Mouse (Mus musculus): ENCODE results near the gene Nudt6. TPM values are rescaled to one million over a fixed set of nuclear protein-coding genes. Genes with fewer than 3 reads are reported as not detected.

Nudt6 gene
- total and polyA plus RNA-seq, 3 experiments = 6.0 to 9.1 TPM; not detected in 1

- no peak for DNase-seq (ENCODE audit: low read depth, low spot score)
- no peak overlapping the region for H3K27ac ChIP-seq (ENCODE audit: control insufficient read depth, low read depth, low read length)
- H3K27me3 ChIP-seq (ENCODE audit: control insufficient read depth in 1 of 2, insufficient read depth in 2 of 2, low read length in 2 of 2) = no peaks in the 10 kb centered on the region
- H3K9me3 ChIP-seq (replicated peaks; ENCODE audit: insufficient read depth, low read length) = no peaks in the 10 kb centered on the region
- no peak overlapping the region for H3K4me3 ChIP-seq (ENCODE audit: control insufficient read depth in 1 of 2, insufficient read depth in 1 of 2, low read depth in 2 of 2, low read length in 2 of 2)
- TF ChIP-seq MYC (IDR thresholded peaks at IDR 0.05; ENCODE audit: low read depth, low read length) (no peak), SMC3 (IDR thresholded peaks at IDR 0.05; ENCODE audit: low read depth, low read length) (no peak), CTCF (IDR thresholded peaks at IDR 0.05 in 2 of 3, conservative IDR thresholded peaks at IDR 0.05 in 1 of 3; ENCODE audit: control insufficient read depth in 1 of 3, insufficient read depth in 1 of 3, low read depth in 2 of 3, low read length in 3 of 3, poor library complexity in 1 of 3, severe bottlenecking in 1 of 3) (no peak), ZC3H11A (IDR thresholded peaks at IDR 0.05; ENCODE audit: low read depth, low read length) (no peak), MEF2A (IDR thresholded peaks at IDR 0.05; ENCODE audit: extremely low read depth, insufficient replicate concordance, low read depth, low read length, poor library complexity, severe bottlenecking) (no peak), USF1 (IDR thresholded peaks at IDR 0.05; ENCODE audit: low read depth, low read length) (no peak), USF2 (IDR thresholded peaks at IDR 0.05; ENCODE audit: borderline replicate concordance in 1 of 2, insufficient read depth in 1 of 2, low read depth in 1 of 2, low read length in 2 of 2) (no peak), TAL1 (IDR thresholded peaks at IDR 0.05; ENCODE audit: low read length) (no peak), MXI1 (IDR thresholded peaks at IDR 0.05; ENCODE audit: low read depth, low read length) (no peak), HCFC1 (IDR thresholded peaks at IDR 0.05; ENCODE audit: low read depth, low read length) (no peak), GABPA (IDR thresholded peaks at IDR 0.05; ENCODE audit: low read depth, low read length) (no peak), POLR2AphosphoS5 (IDR thresholded peaks at IDR 0.05; ENCODE audit: borderline replicate concordance, low read depth, low read length) (no peak), JUND (IDR thresholded peaks at IDR 0.05; ENCODE audit: low read depth, low read length) (no peak), NELFE (IDR thresholded peaks at IDR 0.05; ENCODE audit: low read depth, low read length) (no peak), RCOR1 (IDR thresholded peaks at IDR 0.05; ENCODE audit: low read depth, low read length) (no peak), EP300 (IDR thresholded peaks at IDR 0.05; ENCODE audit: low read depth in 1 of 2, low read length in 2 of 2) (no peak), TCF12 (IDR thresholded peaks at IDR 0.05; ENCODE audit: low read depth, low read length) (no peak), E2F4 (IDR thresholded peaks at IDR 0.05; ENCODE audit: borderline replicate concordance, low read depth, low read length) (no peak), SIN3A (IDR thresholded peaks at IDR 0.05; ENCODE audit: low read length) (no peak)
- no peaks in the 10 kb centered on the region for H3K79me2 ChIP-seq (ENCODE audit: control insufficient read depth, insufficient read depth, low read length, poor library complexity)
- no peaks in the 10 kb centered on the region for H3K4me1 ChIP-seq (ENCODE audit: control insufficient read depth in 1 of 2, insufficient read depth in 2 of 2, low read length in 2 of 2)
- no peak overlapping the region for H3K9ac ChIP-seq (ENCODE audit: control insufficient read depth, low read depth, low read length, poor library complexity, severe bottlenecking)
- H3K36me3 ChIP-seq (ENCODE audit: control insufficient read depth in 1 of 2, insufficient read depth in 2 of 2, low read length in 2 of 2) = peaks cover 2 to 27% of the 10 kb centered on the region in 2 experiments
These were observed 36.0 kb upstream of the Nudt6 start for GRCm38 (mm10) chr3:37455992-37456391.

- Histone ChIP-seq H3K79me2 (ENCODE audit: control insufficient read depth, insufficient read depth, low read length, poor library complexity) (no peaks in the 10 kb centered on the region; the same call in 1 of the 2 replicates), H3K27ac (ENCODE audit: control insufficient read depth, low read depth, low read length) (no peak overlapping the region), H3K9ac (ENCODE audit: control insufficient read depth, low read depth, low read length, poor library complexity, severe bottlenecking) (no peak overlapping the region), H3K9me3 (replicated peaks; ENCODE audit: insufficient read depth, low read length) (no peaks in the 10 kb centered on the region), H3K36me3 (ENCODE audit: control insufficient read depth in 1 of 2, insufficient read depth in 2 of 2, low read length in 2 of 2) (peaks cover 0 to 21% of the 10 kb centered on the region in 2 experiments; a peak in 2 of 4 replicates), H3K4me3 (ENCODE audit: control insufficient read depth in 1 of 2, insufficient read depth in 1 of 2, low read depth in 2 of 2, low read length in 2 of 2) (no peak overlapping the region), H3K4me1 (ENCODE audit: control insufficient read depth in 1 of 2, insufficient read depth in 2 of 2, low read length in 2 of 2) (no peaks in the 10 kb centered on the region), H3K27me3 (ENCODE audit: control insufficient read depth in 1 of 2, insufficient read depth in 2 of 2, low read length in 2 of 2) (no peaks in the 10 kb centered on the region)
- no peak for DNase-seq (ENCODE audit: low read depth, low spot score)
- TF ChIP-seq USF2 (IDR thresholded peaks at IDR 0.05; ENCODE audit: borderline replicate concordance in 1 of 2, insufficient read depth in 1 of 2, low read depth in 1 of 2, low read length in 2 of 2) = no peak
- no peak for TF ChIP-seq SIN3A (IDR thresholded peaks at IDR 0.05; ENCODE audit: low read length)
These were observed 23.4 kb upstream of the Nudt6 start for GRCm38 (mm10) chr3:37443409-37443808.

All from MEL (cell line).